Mouse (Mus musculus) lung, embryonic 15.5 days (tissue): Measurements from ENCODE around the gene Zfp329. TPM values are rescaled to one million over a fixed set of nuclear protein-coding genes. Genes with fewer than 3 reads are reported as not detected.
"Not testable (repeated sequence)": the region's sequence is repeated elsewhere in the genome, so short reads cannot be mapped to it uniquely, and the experiment has no call there.

Experiments
- ATAC-seq: fragments of 200-750 bp; cut with Nextera tagmentation; 2 replicates; pipeline ENCODE4 v1.8.0; 2017; ENCODE audit warnings: moderate number of reproducible peaks, borderline replicate concordance; ENCODE audit not compliant: low FRiP score, low TSS enrichment; ENCODE audit errors: extremely low read depth
- H3K27ac ChIP-seq: fragments of 300-500 bp; sonication (generic); 2 replicates; pipeline ENCODE4 v1.5.1; 2015; ENCODE audit warnings: moderate library complexity, mild to moderate bottlenecking, inconsistent platforms
- H3K27me3 ChIP-seq: fragments of 300-500 bp; sonication (generic); 2 replicates; pipeline ENCODE4 v1.6.1; 2015; ENCODE audit warnings: inconsistent platforms
- H3K36me3 ChIP-seq: fragments of 300-500 bp; sonication (generic); 2 replicates; pipeline ENCODE4 v1.6.1; 2015; ENCODE audit warnings: inconsistent platforms
- H3K4me1 ChIP-seq: fragments of 300-500 bp; sonication (generic); 2 replicates; pipeline ENCODE4 v1.6.1; 2015; ENCODE audit warnings: inconsistent platforms
- H3K4me2 ChIP-seq: fragments of 300-500 bp; sonication (generic); 2 replicates; pipeline ENCODE4 v1.6.1; 2015; ENCODE audit warnings: inconsistent platforms, mild to moderate bottlenecking, moderate library complexity
- H3K4me3 ChIP-seq: fragments of 300-500 bp; sonication (generic); 2 replicates; pipeline ENCODE4 v1.5.1; 2015; ENCODE audit warnings: mild to moderate bottlenecking, inconsistent platforms
- H3K9ac ChIP-seq: fragments of 300-500 bp; sonication (generic); 2 replicates; pipeline ENCODE4 v1.6.1; 2015; ENCODE audit warnings: inconsistent platforms
- H3K9me3 ChIP-seq: fragments of 300-500 bp; sonication (generic); 2 replicates; pipeline ENCODE4 v1.6.1; 2016; ENCODE audit warnings: inconsistent platforms
- WGBS: fragments of 180-500 bp; shearing (Covaris S2); methylation state at CpG from one replicate; pipeline ENCODE4 v1.1.7; 2015; 5-methylcytosine and 5-hydroxymethylcytosine counted together
- polyA plus RNA-seq: library from polyadenylated mRNA; unstranded; fragments of >200 nt; fragmentation: Nextera tagmentation; extraction: Ambion mirVana; gene quantifications from 2 replicates; pipeline ENCODE4 v1.2.1, GENCODE M21; 2015

Zfp329 gene
- 12.5 and 14.2 TPM in 2 replicates for polyA plus RNA-seq

DNA sequence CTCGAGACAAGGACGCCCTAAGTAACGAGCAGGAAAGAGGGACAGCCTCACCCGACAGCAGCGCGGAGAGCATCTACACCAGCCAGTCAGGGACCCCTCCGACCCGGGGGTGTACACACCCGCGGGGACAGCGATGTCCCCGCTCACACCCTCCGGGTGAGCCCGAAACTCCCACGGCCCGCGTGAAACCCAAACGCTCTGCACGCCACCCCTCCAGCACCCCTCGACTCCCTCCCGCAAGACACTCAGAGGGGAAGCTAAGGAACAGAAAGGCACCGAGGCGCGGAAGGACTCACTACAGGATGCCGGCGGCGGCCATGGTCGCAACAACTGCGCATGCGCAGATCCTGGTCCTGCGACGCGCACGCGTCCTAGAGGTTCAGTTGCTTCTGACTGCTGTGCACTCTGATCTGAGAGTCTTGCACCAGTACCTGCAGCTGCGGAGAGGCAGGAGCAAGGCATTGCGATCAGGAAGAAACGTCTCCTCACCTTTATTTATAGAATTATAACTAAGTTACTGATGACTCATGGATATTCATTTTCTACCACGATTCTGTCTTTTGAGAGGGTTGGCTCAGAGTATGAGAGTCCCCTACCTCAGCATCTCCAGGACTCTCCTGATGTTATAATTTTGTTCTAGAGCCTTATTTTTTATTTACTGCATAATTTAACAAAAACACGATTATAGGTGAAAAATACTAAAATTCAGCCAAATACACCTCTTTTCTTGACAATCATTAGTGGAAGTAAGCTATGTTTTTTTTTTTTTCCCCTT, at the start of gene Zfp329:
TSS of gene Zfp329 (minus strand) at position 338 of the 775 bp plus-strand sequence.
- Histone ChIP-seq H3K4me3 (peak within 1 kb of the TSS; percentile 82), H3K27ac (peak within 1 kb of the TSS; percentile 77), H3K9ac (peak within 1 kb of the TSS; percentile 86), H3K4me2 (peak within 1 kb of the TSS; percentile 61), H3K4me1 (peaks cover 8% of the 10 kb centered on the region; the same call in 1 of the 2 replicates), H3K36me3 (peaks cover 20% of the 10 kb centered on the region), H3K9me3 (peaks cover 7% of the 10 kb centered on the region; the same call in 1 of the 2 replicates), H3K27me3 (no peaks in the 10 kb centered on the region)
- under 1% methylated on average over 40 of the region's 40 CpGs for WGBS
- peak; percentile 96 for ATAC-seq

DNA sequence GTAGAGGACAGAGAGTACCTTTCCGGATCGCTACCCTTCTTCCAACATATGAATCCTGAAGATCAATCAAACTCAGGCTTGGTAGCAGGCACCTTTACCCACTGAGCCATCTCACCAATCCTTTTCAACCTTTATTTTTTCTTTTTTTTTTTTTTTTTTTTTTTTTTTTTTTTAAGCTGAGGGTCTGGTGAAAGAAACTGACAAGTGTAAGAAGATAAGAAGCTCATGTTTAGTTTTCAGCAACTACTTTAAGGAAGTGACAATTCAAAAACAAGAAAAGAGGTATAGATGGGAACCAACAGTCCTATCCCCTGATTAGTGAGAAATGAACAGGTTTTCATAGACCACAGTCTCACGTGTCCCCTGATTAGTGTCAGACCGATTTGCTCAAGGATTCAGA, 17.1 kb upstream of the Zfp329 start:
- Histone ChIP-seq H3K27me3 (no peaks in the 10 kb centered on the region), H3K4me2 (peak overlapping the region; percentile 69), H3K4me1 (no peaks in the 10 kb centered on the region), H3K9ac (no peak overlapping the region), H3K9me3 (peaks cover 31% of the 10 kb centered on the region; the same call in 1 of the 2 replicates), H3K4me3 (peak overlapping the region; percentile 61), H3K36me3 (peaks cover 46% of the 10 kb centered on the region), H3K27ac (no peak overlapping the region)
- no peak for ATAC-seq
- 94% methylated on average over 4 of the region's 4 CpGs for WGBS

DNA sequence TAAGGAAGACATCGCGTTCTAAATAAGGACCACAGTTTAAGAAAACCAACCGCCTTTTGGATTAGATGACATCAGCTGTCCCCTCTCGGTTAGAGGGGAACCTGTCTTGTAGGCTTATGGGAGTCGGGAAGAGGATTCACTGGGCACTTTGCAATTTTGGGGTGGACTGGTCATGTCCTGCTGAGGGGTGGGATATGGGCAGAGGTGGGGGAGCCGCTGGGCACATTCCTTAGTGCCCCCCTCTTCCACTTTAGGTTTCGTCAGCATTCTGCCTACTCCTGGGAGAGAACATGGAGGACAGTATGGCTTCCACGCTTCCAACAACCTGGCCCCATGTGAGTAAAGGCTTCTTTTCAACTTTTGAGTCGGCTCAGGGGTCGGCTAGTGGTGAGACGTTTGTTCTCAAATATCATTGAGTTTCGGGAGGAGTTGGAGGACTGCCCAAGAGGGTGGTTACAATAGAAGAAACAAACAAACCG, 16.6 kb upstream of the Zfp329 start:
- peak; percentile 43 for ATAC-seq
- peak overlapping the region; percentile 62 for H3K9ac ChIP-seq
- no peaks in the 10 kb centered on the region for H3K4me1 ChIP-seq
- peak overlapping the region; percentile 61 for H3K4me3 ChIP-seq
- 21% methylated on average over 13 of the region's 13 CpGs for WGBS
- H3K27ac ChIP-seq, result peak overlapping the region; percentile 74
- H3K4me2 ChIP-seq, result peak overlapping the region; percentile 69
- H3K27me3 ChIP-seq, result no peaks in the 10 kb centered on the region
- peaks cover 41% of the 10 kb centered on the region for H3K36me3 ChIP-seq
- peaks cover 26% of the 10 kb centered on the region; the same call in 1 of the 2 replicates for H3K9me3 ChIP-seq

DNA sequence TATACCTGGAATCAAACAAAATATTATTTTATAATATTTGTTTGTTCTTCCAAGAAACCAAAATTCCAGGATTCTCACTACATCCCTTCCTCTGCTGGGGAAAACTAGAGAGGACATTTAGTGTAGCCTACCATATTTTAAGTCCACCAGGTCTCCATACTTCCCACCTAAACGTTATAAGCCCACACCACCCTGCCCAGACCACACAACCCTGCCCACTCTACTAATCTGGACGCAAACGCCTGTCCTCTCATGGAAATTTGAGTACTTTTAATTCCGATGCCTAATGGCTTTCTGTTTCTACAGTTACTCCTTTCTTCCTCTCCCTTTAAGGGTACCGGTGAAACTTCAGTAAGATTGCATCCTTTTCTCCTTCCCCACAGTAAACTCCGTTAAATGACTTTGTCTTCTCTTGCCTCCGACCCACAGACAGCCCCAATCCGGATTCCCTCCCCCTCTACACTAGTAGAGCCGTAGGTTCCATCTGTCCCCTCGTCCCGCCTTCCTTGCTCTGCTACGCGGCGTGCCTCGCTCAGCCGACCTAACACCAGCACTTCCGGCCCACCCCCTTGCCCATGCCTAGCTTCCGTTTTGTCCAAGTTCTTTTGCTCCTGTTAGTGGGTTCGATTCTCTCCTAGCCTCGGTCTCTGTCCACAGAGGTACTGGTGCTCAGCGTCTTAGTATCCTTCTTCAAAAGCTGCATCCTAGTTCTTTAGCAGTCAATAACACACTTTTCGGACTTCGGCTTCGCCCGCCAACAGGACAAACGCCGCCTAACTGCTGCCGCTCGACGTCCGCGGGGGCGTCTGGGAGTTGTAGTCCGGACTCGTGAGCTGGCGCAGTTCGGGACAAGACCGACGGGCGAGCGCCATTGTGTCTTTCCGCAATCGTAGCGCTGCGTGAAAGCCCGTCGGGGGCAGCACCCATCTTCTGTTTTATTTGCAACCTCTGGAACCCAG, 15.8 kb upstream of the Zfp329 start, which contains the start of gene Zfp110:
TSS of gene Zfp110 (plus strand) at position 600 of the 959 bp plus-strand sequence.
- peak; percentile 98 for ATAC-seq
- peaks cover 34% of the 10 kb centered on the region for H3K36me3 ChIP-seq
- peak within 1 kb of the TSS; percentile 62 for H3K9ac ChIP-seq
- H3K27ac ChIP-seq, result peak within 1 kb of the TSS; percentile 74
- H3K4me1 ChIP-seq, result no peaks in the 10 kb centered on the region
- peak within 1 kb of the TSS; percentile 61 for H3K4me3 ChIP-seq
- peak within 1 kb of the TSS; percentile 69 for H3K4me2 ChIP-seq
- WGBS, result 2% methylated on average over 47 of the region's 47 CpGs
- H3K27me3 ChIP-seq, result no peaks in the 10 kb centered on the region
- H3K9me3 ChIP-seq, result peaks cover 20% of the 10 kb centered on the region; the same call in 1 of the 2 replicates

DNA sequence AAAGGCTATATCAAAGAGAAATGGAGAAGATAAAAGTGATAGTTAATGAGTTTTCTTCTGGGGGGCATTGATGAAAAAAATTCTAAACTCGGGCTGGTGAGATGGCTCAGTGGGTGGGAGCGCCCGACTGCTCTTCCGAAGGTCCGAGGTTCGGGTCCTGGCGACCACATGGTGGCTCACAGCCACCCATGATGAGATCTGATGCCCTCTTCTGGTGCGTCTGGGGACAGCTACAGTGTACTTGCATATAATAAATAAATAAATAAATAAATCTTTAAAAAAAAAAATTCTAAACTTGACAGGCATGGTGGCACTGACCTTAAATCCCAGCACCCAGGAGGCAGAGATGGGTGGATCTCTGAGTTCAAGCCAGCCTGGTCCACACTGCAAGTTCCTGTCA, 3.1 kb downstream of the Zfp329 start:
- peaks cover 47% of the 10 kb centered on the region for H3K36me3 ChIP-seq

DNA sequence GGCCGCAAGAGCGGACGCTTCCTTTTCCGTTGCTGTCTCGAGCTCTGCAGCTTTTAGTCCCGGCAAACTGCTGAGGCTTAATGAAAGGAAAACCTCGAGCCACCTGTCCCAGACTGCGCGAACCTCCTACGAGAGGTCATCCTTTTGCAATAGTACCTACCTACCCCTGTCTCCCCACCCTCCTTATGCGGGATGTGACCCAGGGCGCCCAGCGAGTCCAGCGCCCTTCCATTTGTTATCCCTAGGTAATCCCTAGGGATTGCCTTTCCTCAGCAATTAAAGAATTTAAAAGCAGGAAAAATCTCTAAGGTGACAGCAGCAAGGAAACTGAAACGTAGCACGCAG, 15.0 kb downstream of the Zfp329 start:
- no peaks in the 10 kb centered on the region for H3K27me3 ChIP-seq
- H3K4me1 ChIP-seq, result 0 out of 2 replicates have a peak, but pooled peaks cover 6% of the 10 kb centered on the region
- H3K4me3 ChIP-seq, result peak overlapping the region; percentile 45
- peak overlapping the region; percentile 48 for H3K27ac ChIP-seq
- peak overlapping the region; percentile 84 for H3K4me2 ChIP-seq
- H3K9me3 ChIP-seq, result no peaks in the 10 kb centered on the region
- 1% methylated on average over 16 of the region's 16 CpGs for WGBS
- H3K36me3 ChIP-seq, result peaks cover 25% of the 10 kb centered on the region
- no peak; the same call in 1 of the 2 replicates for ATAC-seq
- peak overlapping the region; percentile 46 for H3K9ac ChIP-seq

More for the DNA sequence above, 3.1 kb downstream of the Zfp329 start:
- no peak overlapping the region for H3K4me3 ChIP-seq
- no peak for ATAC-seq
- H3K9me3 ChIP-seq, result peaks cover 14% of the 10 kb centered on the region
- no peak overlapping the region for H3K4me2 ChIP-seq
- H3K27ac ChIP-seq, result no peak overlapping the region
- 91% methylated on average over 8 of the region's 8 CpGs for WGBS
- peaks cover 8% of the 10 kb centered on the region; the same call in 1 of the 2 replicates for H3K4me1 ChIP-seq
- H3K27me3 ChIP-seq, result no peaks in the 10 kb centered on the region
- H3K9ac ChIP-seq, result no peak overlapping the region

DNA sequence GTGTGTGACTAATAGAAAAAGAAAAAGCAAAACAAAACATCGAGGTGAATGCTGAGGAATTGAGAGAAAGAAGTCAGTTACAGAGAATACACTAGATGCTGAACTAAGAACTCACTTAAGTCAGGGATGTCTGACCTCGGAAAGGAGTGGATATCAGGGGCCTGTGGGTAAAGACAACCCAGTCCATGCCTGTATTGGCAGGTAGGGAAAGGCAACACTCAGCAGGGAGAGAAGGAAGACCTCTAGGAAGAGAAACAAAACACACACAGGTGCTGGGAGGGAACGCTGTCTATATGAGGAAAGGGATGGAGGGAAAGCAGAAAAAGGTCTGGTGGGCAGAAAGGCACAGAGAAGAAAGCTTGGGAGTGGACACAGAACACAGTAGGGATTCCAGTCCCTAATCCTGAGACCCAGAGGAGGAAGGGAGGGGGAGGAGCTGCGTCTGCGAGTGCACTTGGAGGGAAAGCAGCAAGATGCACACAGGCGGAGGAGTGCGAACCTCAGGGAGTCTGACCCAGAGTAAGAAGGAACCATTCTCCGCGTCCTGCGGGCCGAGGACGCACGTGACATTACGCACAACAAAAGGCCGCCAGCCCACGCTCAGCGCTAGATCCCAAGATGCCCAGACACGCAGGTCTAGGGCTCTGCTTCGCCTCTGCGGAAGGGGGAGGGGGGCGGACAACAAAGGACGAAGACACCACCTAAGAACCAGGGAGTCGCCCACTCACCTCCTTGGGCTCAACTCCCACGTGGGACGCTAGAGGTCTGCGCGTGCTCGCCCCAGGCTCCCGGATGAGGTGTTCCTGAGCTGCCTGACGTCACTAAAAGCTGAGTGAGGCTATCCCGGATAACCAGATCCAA, 15.6 kb downstream of the Zfp329 start, which contains the start of gene Zscan18:
TSS of gene Zscan18 (minus strand) at position 770 of the 861 bp plus-strand sequence.
- Histone ChIP-seq H3K9me3 (no peaks in the 10 kb centered on the region), H3K4me3 (peak within 1 kb of the TSS; percentile 45), H3K4me2 (peak within 1 kb of the TSS; percentile 84), H3K36me3 (peaks cover 19% of the 10 kb centered on the region), H3K27me3 (no peaks in the 10 kb centered on the region), H3K9ac (peak within 1 kb of the TSS; percentile 46), H3K4me1 (0 out of 2 replicates have a peak, but pooled peaks cover 6% of the 10 kb centered on the region), H3K27ac (peak within 1 kb of the TSS; percentile 48)
- WGBS, result 5% methylated on average over 31 of the region's 31 CpGs
- peak; percentile 94 for ATAC-seq

DNA sequence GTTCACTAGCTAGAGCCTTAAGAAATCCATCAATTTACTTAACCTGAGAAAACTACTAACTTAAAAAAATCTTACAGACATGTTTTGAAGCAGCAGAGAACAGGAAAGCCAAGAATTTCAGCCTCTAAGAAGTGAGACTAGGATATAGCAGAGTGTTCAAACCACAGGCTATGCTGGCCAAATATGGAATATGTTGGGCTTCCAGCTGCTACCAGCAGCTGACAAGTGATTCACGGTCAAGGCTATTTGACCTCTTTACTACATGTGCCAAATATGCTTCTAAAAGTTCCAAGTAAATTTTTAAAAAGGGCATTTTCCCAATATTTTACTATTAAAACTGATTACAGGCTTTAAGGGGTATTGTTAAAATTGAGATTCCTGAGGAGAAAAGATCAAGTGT, 19.1 kb downstream of the Zfp329 start:
- 71% methylated on average over 1 of the region's 1 CpGs for WGBS
- H3K4me3 ChIP-seq, result no peak overlapping the region
- H3K4me1 ChIP-seq, result 0 out of 2 replicates have a peak, but pooled peaks cover 6% of the 10 kb centered on the region
- ATAC-seq, result no peak
- no peak overlapping the region for H3K4me2 ChIP-seq
- no peaks in the 10 kb centered on the region for H3K9me3 ChIP-seq
- no peak overlapping the region for H3K9ac ChIP-seq
- 0 out of 2 replicates have a peak, but pooled peaks cover 2% of the 10 kb centered on the region for H3K36me3 ChIP-seq
- no peak overlapping the region for H3K27ac ChIP-seq
- H3K27me3 ChIP-seq, result no peaks in the 10 kb centered on the region

DNA sequence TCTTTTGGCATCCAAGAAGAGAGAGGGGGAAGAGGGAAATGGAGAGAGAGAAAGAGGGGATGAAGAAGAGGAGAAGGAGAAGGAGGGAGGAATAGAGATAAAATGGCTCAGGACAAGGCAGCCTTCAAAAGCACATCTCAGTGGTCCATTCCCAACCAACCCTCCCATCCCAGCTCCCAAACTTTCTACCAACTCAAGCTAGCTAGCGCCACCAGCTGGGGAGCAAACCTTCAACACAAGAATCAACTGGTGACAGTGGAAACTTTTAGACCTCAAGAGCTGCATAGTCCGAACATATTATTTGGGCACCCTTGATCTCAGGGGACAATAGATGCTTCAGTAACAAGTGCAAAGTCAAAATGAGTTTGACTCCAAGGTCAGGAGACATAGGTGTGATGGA, 20.7 kb downstream of the Zfp329 start:
- 75% methylated on average over 2 of the region's 2 CpGs for WGBS
- H3K9ac ChIP-seq, result no peak overlapping the region

DNA sequence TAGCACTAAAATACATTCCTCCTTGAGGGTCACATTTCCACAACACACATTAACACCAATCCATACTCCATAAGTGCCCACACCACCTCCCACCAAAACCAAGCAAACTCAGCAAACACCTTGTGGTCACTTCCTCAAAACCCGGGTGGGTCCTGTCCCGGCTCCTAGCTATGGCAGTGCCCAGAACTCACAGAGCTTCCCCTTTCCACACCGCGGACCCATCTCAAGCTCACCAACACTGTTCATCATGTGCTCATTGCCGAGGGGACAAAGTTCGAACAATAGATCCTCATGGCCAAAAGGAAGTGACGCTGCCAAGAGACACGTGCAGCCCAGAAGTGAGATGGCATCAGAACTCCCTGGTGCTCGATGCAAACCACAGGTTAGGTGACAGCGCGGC, 26.0 kb downstream of the Zfp329 start:
- not testable (repeated sequence) for H3K4me3 ChIP-seq, H3K9ac ChIP-seq, H3K36me3 ChIP-seq, H3K4me2 ChIP-seq, H3K9me3 ChIP-seq, H3K27me3 ChIP-seq, ATAC-seq, H3K4me1 ChIP-seq, H3K27ac ChIP-seq
- whole genome bisulfite sequencing, result 73% methylated on average over 11 of the region's 11 CpGs

More for the DNA sequence above, 20.7 kb downstream of the Zfp329 start:
- no peak for ATAC-seq
- Histone ChIP-seq H3K4me2 (no peak overlapping the region), H3K4me1 (no peaks in the 10 kb centered on the region), H3K36me3 (0 out of 2 replicates have a peak, but pooled peaks cover 2% of the 10 kb centered on the region), H3K4me3 (no peak overlapping the region), H3K27me3 (no peaks in the 10 kb centered on the region), H3K27ac (no peak overlapping the region), H3K9me3 (no peaks in the 10 kb centered on the region)
